Mouse (Mus musculus): ENCODE data around the gene Gbx2. TPM values are rescaled to one million over a fixed set of nuclear protein-coding genes. Genes with fewer than 3 reads are reported as not detected.
A peak's percentile ranks its signal among the peaks of the same experiment; 100 is the strongest.

Gene Gbx2
- 0.52 and 0.57 TPM in 2 replicates for polyA plus RNA-seq (2015; fragmentation: Nextera tagmentation; extraction: Ambion mirVana)

DNA sequence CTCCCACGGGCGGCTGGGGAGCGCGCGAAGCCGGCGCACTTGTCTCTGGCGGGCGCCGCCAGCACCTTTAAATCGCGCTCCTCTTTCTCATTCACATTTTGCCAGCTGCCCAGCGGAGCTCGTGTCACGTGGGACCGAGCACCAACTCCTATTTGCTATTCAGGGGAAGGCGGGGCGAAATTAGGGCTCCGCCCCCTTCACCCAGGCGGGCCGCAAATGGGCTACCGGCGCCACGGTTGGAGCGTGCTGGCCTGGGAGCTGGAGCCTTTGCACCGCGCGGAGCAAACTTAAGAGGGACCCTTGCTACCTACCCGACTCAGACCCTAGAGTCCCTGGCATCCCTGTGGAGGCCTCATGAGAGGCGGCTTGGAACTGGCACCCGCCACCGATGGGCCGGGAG, at the start of gene Gbx2:
Gbx2 (minus strand) TSS at position 60 of the 400 bp plus-strand sequence.
- Histone ChIP-seq H3K9me3 (ENCODE audit: low read length) (no peaks in the 10 kb centered on the region), H3K9ac (replicated peaks) (no peak within 1 kb of the TSS), H3K27me3 (ENCODE audit: insufficient read depth, low read length) (peaks cover 98% of the 10 kb centered on the region), H3K4me1 (ENCODE audit: insufficient read depth) (peaks cover 11% of the 10 kb centered on the region), H3K4me3 (ENCODE audit: low read depth, low read length) (peak within 1 kb of the TSS; percentile 39), H3K27ac (ENCODE audit: low read depth) (no peak within 1 kb of the TSS), H3K4me2 (ENCODE audit: low read depth, low read length) (peak within 1 kb of the TSS; percentile 66), H3K36me3 (replicated peaks; ENCODE audit: insufficient read depth, low read length) (no peaks in the 10 kb centered on the region)
- ATAC-seq (peak; percentile 40; the same call in 1 of the 2 replicates), DNase-seq (peak; percentile 70)
- TF ChIP-seq CTCF (IDR thresholded peaks at IDR 0.05; ENCODE audit: low read depth) (no peak), EP300 (IDR thresholded peaks at IDR 0.05; ENCODE audit: low read depth) (no peak)
- WGBS (ENCODE audit: insufficient replicate concordance): 5% methylated on average over 33 of the region's 33 CpGs

DNA sequence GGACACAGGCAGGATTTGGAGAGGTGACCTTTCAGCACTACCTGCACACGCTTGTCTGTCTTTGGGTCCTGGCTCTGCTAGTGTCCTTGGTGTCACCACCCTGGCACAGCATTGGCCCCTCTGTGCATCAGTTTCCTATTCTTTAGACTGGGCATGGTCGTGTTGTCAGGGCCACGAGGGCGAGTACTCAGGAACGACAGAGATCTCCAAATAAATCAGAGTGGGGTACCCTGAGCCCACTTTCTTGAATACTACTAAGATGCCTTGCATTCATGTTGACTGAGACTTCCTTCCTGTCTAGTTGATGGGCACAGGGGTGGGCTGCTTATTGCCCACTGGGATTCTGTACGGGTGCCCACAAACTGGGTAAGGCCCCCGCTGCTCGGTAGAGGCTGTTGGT, 46.3 kb upstream of the Gbx2 start:
- no peaks in the 10 kb centered on the region for H3K27me3 ChIP-seq (ENCODE audit: insufficient read depth, low read length)
- TF ChIP-seq EP300 (IDR thresholded peaks at IDR 0.05; ENCODE audit: low read depth) (no peak), CTCF (IDR thresholded peaks at IDR 0.05; ENCODE audit: low read depth) (no peak)
- H3K4me1 ChIP-seq (ENCODE audit: insufficient read depth): no peaks in the 10 kb centered on the region
- H3K27ac ChIP-seq (ENCODE audit: low read depth): no peak overlapping the region
- no peak overlapping the region for H3K4me2 ChIP-seq (ENCODE audit: low read depth, low read length)
- no peaks in the 10 kb centered on the region for H3K9me3 ChIP-seq (ENCODE audit: low read length)
- no peak for ATAC-seq
- H3K36me3 ChIP-seq (replicated peaks; ENCODE audit: insufficient read depth, low read length): no peaks in the 10 kb centered on the region
- WGBS (ENCODE audit: insufficient replicate concordance): 88% methylated on average over 8 of the region's 8 CpGs
- H3K4me3 ChIP-seq (ENCODE audit: low read depth, low read length): no peak overlapping the region
- DNase-seq: no peak
- H3K9ac ChIP-seq (replicated peaks): no peak overlapping the region

DNA sequence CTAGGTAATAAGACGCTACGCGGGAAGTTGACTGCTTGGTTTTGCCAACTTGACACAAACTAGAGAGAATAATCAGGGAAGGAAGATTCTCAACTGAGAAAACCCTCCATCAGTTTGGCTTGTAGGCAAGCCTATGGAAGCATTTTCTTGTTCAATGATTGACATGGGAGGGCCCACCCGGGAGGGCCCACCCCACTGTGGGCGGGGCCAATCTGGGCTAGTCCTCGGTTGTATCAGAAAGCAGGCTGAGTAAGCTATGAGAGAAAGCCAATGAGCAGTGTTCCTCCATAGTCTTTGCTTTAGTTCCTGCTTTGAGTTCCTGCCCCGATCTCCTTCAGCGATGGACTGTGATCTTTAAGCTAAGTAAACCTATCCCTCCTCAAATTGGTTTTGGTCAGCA, 45.4 kb upstream of the Gbx2 start:
- 77% methylated on average over 8 of the region's 8 CpGs for WGBS (ENCODE audit: insufficient replicate concordance)
- Histone ChIP-seq H3K9me3 (ENCODE audit: low read length) (no peaks in the 10 kb centered on the region), H3K4me2 (ENCODE audit: low read depth, low read length) (no peak overlapping the region), H3K4me1 (ENCODE audit: insufficient read depth) (no peaks in the 10 kb centered on the region), H3K4me3 (ENCODE audit: low read depth, low read length) (no peak overlapping the region), H3K36me3 (replicated peaks; ENCODE audit: insufficient read depth, low read length) (no peaks in the 10 kb centered on the region), H3K9ac (replicated peaks) (no peak overlapping the region), H3K27ac (ENCODE audit: low read depth) (no peak overlapping the region), H3K27me3 (ENCODE audit: insufficient read depth, low read length) (no peaks in the 10 kb centered on the region)
- ATAC-seq (no peak), DNase-seq (no peak)
- TF ChIP-seq CTCF (IDR thresholded peaks at IDR 0.05; ENCODE audit: low read depth) (no peak), EP300 (IDR thresholded peaks at IDR 0.05; ENCODE audit: low read depth) (no peak)

DNA sequence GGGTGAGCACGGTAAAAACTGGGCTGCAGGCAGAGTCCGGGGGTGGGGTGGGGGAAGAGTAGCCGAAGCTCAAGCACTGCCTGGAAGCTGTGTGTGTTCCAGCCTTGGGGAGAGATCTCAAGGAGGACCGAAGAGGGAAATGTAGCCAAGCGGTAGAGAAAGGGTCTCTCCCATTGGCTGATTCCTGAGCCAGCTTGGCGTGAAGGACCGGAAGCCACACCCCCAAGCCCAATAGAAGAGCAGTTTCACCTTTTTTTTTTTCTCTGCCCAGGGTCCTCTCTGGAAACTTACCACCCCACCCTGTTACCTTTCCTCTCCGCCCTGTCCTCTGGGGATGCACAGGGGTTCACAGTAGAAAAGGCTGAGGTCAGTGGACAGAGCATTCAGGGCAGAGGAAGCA, 43.6 kb upstream of the Gbx2 start:
- H3K4me2 ChIP-seq (ENCODE audit: low read depth, low read length): no peak overlapping the region
- no peak overlapping the region for H3K27ac ChIP-seq (ENCODE audit: low read depth)
- no peaks in the 10 kb centered on the region for H3K4me1 ChIP-seq (ENCODE audit: insufficient read depth)
- no peak overlapping the region for H3K4me3 ChIP-seq (ENCODE audit: low read depth, low read length)
- no peaks in the 10 kb centered on the region for H3K36me3 ChIP-seq (replicated peaks; ENCODE audit: insufficient read depth, low read length)
- H3K27me3 ChIP-seq (ENCODE audit: insufficient read depth, low read length): peaks cover 12% of the 10 kb centered on the region
- no peak for TF ChIP-seq CTCF (IDR thresholded peaks at IDR 0.05; ENCODE audit: low read depth)
- no peak for TF ChIP-seq EP300 (IDR thresholded peaks at IDR 0.05; ENCODE audit: low read depth)
- no peaks in the 10 kb centered on the region for H3K9me3 ChIP-seq (ENCODE audit: low read length)
- ATAC-seq (no peak), DNase-seq (no peak)
- H3K9ac ChIP-seq (replicated peaks): no peak overlapping the region
- 72% methylated on average over 8 of the region's 8 CpGs for WGBS (ENCODE audit: insufficient replicate concordance)

DNA sequence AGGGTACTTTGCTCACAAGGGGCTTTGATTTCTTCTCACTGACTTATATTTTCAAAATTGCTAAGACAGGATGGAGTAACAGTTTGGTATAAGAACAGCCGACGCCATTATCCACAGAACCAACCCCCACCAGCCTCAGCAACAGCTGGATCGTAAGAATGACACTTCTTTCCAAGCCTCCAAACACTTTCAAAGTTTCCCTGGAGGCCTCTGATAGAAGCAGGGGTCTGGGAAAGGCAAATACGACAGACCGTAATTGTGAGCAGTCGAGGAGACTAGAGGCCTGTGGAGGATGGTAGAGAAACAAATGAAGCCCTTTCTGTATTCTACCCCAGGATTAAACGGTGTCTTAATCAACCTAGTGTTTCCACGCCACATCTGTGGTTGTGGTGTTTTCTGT, 40.9 kb upstream of the Gbx2 start:
- no peaks in the 10 kb centered on the region for H3K9me3 ChIP-seq (ENCODE audit: low read length)
- H3K36me3 ChIP-seq (replicated peaks; ENCODE audit: insufficient read depth, low read length): no peaks in the 10 kb centered on the region
- H3K4me3 ChIP-seq (ENCODE audit: low read depth, low read length): no peak overlapping the region
- no peaks in the 10 kb centered on the region for H3K4me1 ChIP-seq (ENCODE audit: insufficient read depth)
- no peak overlapping the region for H3K4me2 ChIP-seq (ENCODE audit: low read depth, low read length)
- peaks cover 35% of the 10 kb centered on the region for H3K27me3 ChIP-seq (ENCODE audit: insufficient read depth, low read length)
- whole genome bisulfite sequencing (ENCODE audit: insufficient replicate concordance): 51% methylated on average over 8 of the region's 8 CpGs
- H3K27ac ChIP-seq (ENCODE audit: low read depth): no peak overlapping the region
- no peak for ATAC-seq
- TF ChIP-seq CTCF (IDR thresholded peaks at IDR 0.05; ENCODE audit: low read depth) (no peak), EP300 (IDR thresholded peaks at IDR 0.05; ENCODE audit: low read depth) (no peak)
- no peak overlapping the region for H3K9ac ChIP-seq (replicated peaks)
- no peak for DNase-seq

DNA sequence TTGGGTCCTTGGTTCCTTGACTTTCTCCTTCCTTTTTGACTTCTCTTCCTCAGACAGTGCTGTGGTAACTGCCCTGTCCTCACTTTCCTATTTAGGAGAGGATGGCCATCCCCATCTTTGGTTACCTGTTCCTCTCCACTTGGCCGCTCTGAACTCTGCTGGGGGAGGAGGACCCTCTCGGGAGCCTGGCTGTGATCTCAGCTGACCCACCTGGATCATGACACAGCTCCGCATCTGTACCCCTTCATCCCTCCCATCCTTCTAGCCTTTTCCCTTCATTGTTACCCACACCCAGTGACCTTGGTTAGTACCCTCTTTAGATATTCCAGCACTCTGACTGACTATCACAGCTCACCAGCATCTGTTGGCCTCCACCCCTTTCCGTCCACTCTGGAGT, 38.7 kb upstream of the Gbx2 start:
- TF ChIP-seq EP300 (IDR thresholded peaks at IDR 0.05; ENCODE audit: low read depth) (no peak), CTCF (IDR thresholded peaks at IDR 0.05; ENCODE audit: low read depth) (no peak)
- Histone ChIP-seq H3K9me3 (ENCODE audit: low read length) (no peaks in the 10 kb centered on the region), H3K4me3 (ENCODE audit: low read depth, low read length) (no peak overlapping the region), H3K4me2 (ENCODE audit: low read depth, low read length) (no peak overlapping the region), H3K27ac (ENCODE audit: low read depth) (no peak overlapping the region), H3K9ac (replicated peaks) (no peak overlapping the region), H3K36me3 (replicated peaks; ENCODE audit: insufficient read depth, low read length) (no peaks in the 10 kb centered on the region), H3K27me3 (ENCODE audit: insufficient read depth, low read length) (peaks cover 35% of the 10 kb centered on the region), H3K4me1 (ENCODE audit: insufficient read depth) (no peaks in the 10 kb centered on the region)
- ATAC-seq: no peak
- no peak for DNase-seq
- 78% methylated on average over 4 of the region's 4 CpGs for WGBS (ENCODE audit: insufficient replicate concordance)
